Mouse (Mus musculus): ENCODE data around the gene Atp11a. TPM values are rescaled to one million over a fixed set of nuclear protein-coding genes. Genes with fewer than 3 reads are reported as not detected.

Atp11a gene
- polyA plus RNA-seq, 1 experiment from 2014 or later = 23.3 TPM

DNA sequence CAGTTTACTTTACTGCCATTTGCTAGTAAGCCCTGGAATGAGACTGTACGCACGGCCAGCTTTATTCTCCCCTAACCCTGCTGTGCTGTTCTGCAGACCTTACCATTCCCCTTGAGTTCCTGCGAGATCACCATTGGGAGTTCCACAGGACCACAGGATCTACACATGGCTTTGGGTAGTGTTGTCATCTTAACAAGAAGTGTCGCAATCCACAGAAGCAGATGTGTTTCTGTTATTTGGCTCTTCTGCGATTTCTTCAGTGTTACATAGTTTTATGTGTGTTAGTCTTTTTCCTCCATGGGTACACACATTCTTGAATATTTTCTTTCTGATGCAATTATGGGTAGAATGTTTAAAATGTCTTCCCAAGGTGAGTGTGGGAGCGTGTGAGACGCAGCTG lies 84.0 kb downstream of the Atp11a start:
- Histone ChIP-seq H3K4me3 (ENCODE audit: low read depth, low read length) (no peak overlapping the region), H3K27ac (ENCODE audit: low read depth, low read length) (no peak overlapping the region), H3K4me1 (replicated peaks; ENCODE audit: control insufficient read depth, insufficient read depth, low read length) (no peaks in the 10 kb centered on the region), H3K9me3 (ENCODE audit: control insufficient read depth) (no peaks in the 10 kb centered on the region), H3K9ac (ENCODE audit: low read depth, low read length) (no peak overlapping the region), H3K36me3 (ENCODE audit: control insufficient read depth, insufficient read depth) (peaks cover 55% of the 10 kb centered on the region), H3K27me3 (replicated peaks; ENCODE audit: control insufficient read depth, insufficient read depth, low read length) (no peaks in the 10 kb centered on the region), H3K4me2 (replicated peaks; ENCODE audit: low read depth) (no peak overlapping the region)
- ATAC-seq = no peak
- no peak for TF ChIP-seq CTCF (IDR thresholded peaks at IDR 0.05; ENCODE audit: low read depth)
- WGBS = 87% methylated on average over 7 of the region's 7 CpGs

DNA sequence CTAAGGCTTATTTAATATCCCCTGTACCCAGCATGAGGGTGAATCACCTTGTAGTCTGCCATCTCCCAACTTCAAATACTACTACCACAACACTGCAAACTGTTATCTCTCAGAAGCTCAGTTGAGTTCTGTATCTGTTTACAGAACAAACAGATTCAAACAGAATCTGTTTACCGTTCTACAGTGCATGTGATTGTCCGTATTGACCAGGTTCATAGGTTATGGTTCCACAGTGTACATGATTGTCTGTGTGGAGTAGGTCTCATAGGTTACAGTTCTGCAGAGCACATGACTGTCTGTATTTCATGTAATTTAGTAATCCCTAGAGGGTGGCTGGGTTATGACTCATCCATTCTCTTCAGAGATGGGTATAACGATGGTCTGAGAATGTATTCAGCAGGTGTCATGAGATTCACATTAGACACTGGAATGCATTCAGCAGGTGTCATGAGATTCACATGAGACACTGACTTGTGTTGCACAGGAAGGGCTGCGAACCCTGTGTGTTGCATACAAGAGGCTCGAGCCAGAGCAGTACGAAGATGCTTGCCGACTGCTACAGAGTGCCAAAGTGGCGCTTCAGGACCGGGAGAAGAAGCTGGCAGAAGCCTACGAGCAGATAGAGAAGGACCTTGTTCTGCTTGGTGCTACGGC lies 85.7 kb downstream of the Atp11a start:
- WGBS = 74% methylated on average over 11 of the region's 11 CpGs
- peak; percentile 68 for ATAC-seq

GRCm38 (mm10) chr8:12844347-12844950 lies 87.6 kb downstream of the Atp11a start:
- Histone ChIP-seq H3K27ac (ENCODE audit: low read depth, low read length) (no peak overlapping the region), H3K27me3 (replicated peaks; ENCODE audit: control insufficient read depth, insufficient read depth, low read length) (no peaks in the 10 kb centered on the region), H3K9me3 (ENCODE audit: control insufficient read depth) (no peaks in the 10 kb centered on the region), H3K36me3 (ENCODE audit: control insufficient read depth, insufficient read depth) (peaks cover 37% of the 10 kb centered on the region), H3K4me3 (ENCODE audit: low read depth, low read length) (no peak overlapping the region), H3K4me1 (replicated peaks; ENCODE audit: control insufficient read depth, insufficient read depth, low read length) (no peaks in the 10 kb centered on the region; the same call in 1 of the 2 replicates), H3K4me2 (replicated peaks; ENCODE audit: low read depth) (no peak overlapping the region), H3K9ac (ENCODE audit: low read depth, low read length) (no peak overlapping the region)
- no peak for ATAC-seq
- no peak for TF ChIP-seq CTCF (IDR thresholded peaks at IDR 0.05; ENCODE audit: low read depth)
- 94% methylated on average over 16 of the region's 16 CpGs for WGBS

More for the DNA sequence above, 85.7 kb downstream of the Atp11a start:
- H3K27me3 ChIP-seq (replicated peaks; ENCODE audit: control insufficient read depth, insufficient read depth, low read length) = no peaks in the 10 kb centered on the region
- no peaks in the 10 kb centered on the region; the same call in 1 of the 2 replicates for H3K4me1 ChIP-seq (replicated peaks; ENCODE audit: control insufficient read depth, insufficient read depth, low read length)
- H3K9me3 ChIP-seq (ENCODE audit: control insufficient read depth) = no peaks in the 10 kb centered on the region
- H3K9ac ChIP-seq (ENCODE audit: low read depth, low read length) = no peak overlapping the region
- no peak overlapping the region for H3K4me3 ChIP-seq (ENCODE audit: low read depth, low read length)
- peaks cover 41% of the 10 kb centered on the region for H3K36me3 ChIP-seq (ENCODE audit: control insufficient read depth, insufficient read depth)
- peak overlapping the region; percentile 50 for H3K27ac ChIP-seq (ENCODE audit: low read depth, low read length)
- no peak for TF ChIP-seq CTCF (IDR thresholded peaks at IDR 0.05; ENCODE audit: low read depth)
- H3K4me2 ChIP-seq (replicated peaks; ENCODE audit: low read depth) = no peak overlapping the region

DNA sequence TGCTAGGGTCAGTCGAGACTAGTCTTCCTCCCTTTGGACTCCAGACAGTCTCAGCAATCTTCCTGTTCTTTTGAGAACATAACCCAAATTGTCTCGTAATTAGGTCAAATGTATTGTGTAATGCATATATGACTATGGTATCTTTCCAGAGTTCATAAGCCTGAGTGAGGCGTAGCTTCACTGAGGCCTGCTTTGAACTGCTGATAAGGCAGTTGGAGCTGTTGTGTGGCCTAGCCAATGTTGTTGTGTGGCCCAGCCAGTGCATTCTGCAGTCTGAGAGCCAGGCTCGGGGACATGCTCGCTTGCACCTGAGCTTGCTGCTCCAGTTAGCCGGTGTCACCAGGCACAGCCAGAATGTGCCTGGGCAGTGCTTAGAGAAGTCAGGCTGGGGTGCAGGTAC lies 89.6 kb downstream of the Atp11a start:
- H3K36me3 ChIP-seq (ENCODE audit: control insufficient read depth, insufficient read depth) = peaks cover 50% of the 10 kb centered on the region

DNA sequence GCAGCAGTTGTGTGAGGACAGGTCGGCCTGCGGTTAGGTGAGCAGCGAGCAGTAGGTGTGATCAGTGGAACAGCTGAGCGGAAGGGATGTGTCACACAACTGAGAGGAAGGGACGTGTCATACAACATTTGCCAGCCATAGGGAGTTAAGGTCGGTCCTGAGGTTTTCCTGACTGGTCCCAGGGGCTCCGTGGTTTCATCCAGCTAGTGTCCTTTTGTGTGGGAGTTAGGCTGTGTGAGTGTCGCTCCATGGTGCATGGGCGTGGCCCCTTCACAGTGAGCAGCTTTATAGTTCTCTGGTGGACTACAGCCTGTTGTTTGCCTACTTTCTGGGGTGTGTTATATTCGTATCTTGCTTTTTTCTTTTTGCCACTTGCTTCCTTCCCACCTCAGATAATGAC lies 94.4 kb downstream of the Atp11a start:
- ATAC-seq = no peak
- WGBS = 75% methylated on average over 10 of the region's 10 CpGs
- H3K9ac ChIP-seq (ENCODE audit: low read depth, low read length) = no peak overlapping the region
- no peak for TF ChIP-seq CTCF (IDR thresholded peaks at IDR 0.05; ENCODE audit: low read depth)
- no peak overlapping the region for H3K4me3 ChIP-seq (ENCODE audit: low read depth, low read length)
- no peak overlapping the region for H3K4me2 ChIP-seq (replicated peaks; ENCODE audit: low read depth)
- no peaks in the 10 kb centered on the region for H3K9me3 ChIP-seq (ENCODE audit: control insufficient read depth)
- H3K4me1 ChIP-seq (replicated peaks; ENCODE audit: control insufficient read depth, insufficient read depth, low read length) = no peaks in the 10 kb centered on the region; the same call in 1 of the 2 replicates
- no peak overlapping the region for H3K27ac ChIP-seq (ENCODE audit: low read depth, low read length)
- H3K27me3 ChIP-seq (replicated peaks; ENCODE audit: control insufficient read depth, insufficient read depth, low read length) = no peaks in the 10 kb centered on the region
- H3K36me3 ChIP-seq (ENCODE audit: control insufficient read depth, insufficient read depth) = peaks cover 55% of the 10 kb centered on the region

More for the DNA sequence above, 89.6 kb downstream of the Atp11a start:
- no peaks in the 10 kb centered on the region for H3K27me3 ChIP-seq (replicated peaks; ENCODE audit: control insufficient read depth, insufficient read depth, low read length)
- H3K4me1 ChIP-seq (replicated peaks; ENCODE audit: control insufficient read depth, insufficient read depth, low read length) = no peaks in the 10 kb centered on the region; the same call in 1 of the 2 replicates
- H3K4me3 ChIP-seq (ENCODE audit: low read depth, low read length) = no peak overlapping the region
- peak; percentile 71 for ATAC-seq
- no peak overlapping the region for H3K4me2 ChIP-seq (replicated peaks; ENCODE audit: low read depth)
- TF ChIP-seq CTCF (IDR thresholded peaks at IDR 0.05; ENCODE audit: low read depth) = no peak
- H3K9ac ChIP-seq (ENCODE audit: low read depth, low read length) = no peak overlapping the region
- 58% methylated on average over 6 of the region's 6 CpGs for WGBS
- H3K9me3 ChIP-seq (ENCODE audit: control insufficient read depth) = no peaks in the 10 kb centered on the region
- H3K27ac ChIP-seq (ENCODE audit: low read depth, low read length) = peak overlapping the region; percentile 50

- no peak for TF ChIP-seq CTCF (IDR thresholded peaks at IDR 0.05; ENCODE audit: low read depth)
- Histone ChIP-seq H3K4me2 (replicated peaks; ENCODE audit: low read depth) (no peak overlapping the region), H3K36me3 (ENCODE audit: control insufficient read depth, insufficient read depth) (peaks cover 60% of the 10 kb centered on the region), H3K27ac (ENCODE audit: low read depth, low read length) (no peak overlapping the region), H3K4me3 (ENCODE audit: low read depth, low read length) (no peak overlapping the region), H3K27me3 (replicated peaks; ENCODE audit: control insufficient read depth, insufficient read depth, low read length) (no peaks in the 10 kb centered on the region), H3K9ac (ENCODE audit: low read depth, low read length) (no peak overlapping the region), H3K4me1 (replicated peaks; ENCODE audit: control insufficient read depth, insufficient read depth, low read length) (no peaks in the 10 kb centered on the region), H3K9me3 (ENCODE audit: control insufficient read depth) (no peaks in the 10 kb centered on the region)
- no peak for ATAC-seq
- 68% methylated on average over 15 of the region's 15 CpGs for WGBS
Observed at GRCm38 (mm10) chr8:12856038-12856437, 99.2 kb downstream of the Atp11a start.

Measured in intestine, postnatal 0 days (tissue).